Mouse (Mus musculus): ENCODE measurements at regions not wholly inside any gene's neighbourhood (a gene's known extent, or its start where the extent isn't known, plus 50 kb on each side); places are given as distances from the start of the nearest gene placed in this dataset.
"Not testable (repeated sequence)": the region's sequence is repeated elsewhere in the genome, so short reads cannot be mapped to it uniquely, and the experiment has no call there.

DNA sequence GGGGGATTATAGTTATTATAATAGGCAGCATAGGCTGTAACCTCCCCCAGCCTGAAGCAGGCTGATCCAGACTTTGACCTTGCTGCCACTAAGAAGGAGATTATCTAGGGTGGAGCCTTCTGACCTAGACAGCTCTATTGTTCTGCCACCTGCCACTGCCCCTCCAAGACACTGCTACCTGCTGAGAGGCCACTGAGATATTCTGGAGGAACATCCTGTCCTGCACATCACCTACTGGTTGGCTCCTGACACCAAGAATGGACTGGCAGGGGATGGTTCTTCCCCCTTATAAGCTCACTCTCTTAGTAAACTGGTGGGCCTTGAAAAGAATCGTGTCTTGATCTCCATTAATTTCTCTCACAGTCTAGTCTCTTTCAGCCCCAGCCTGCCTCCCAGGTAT lies 55.6 kb upstream of the Prl4a1 start:
- TF ChIP-seq CTCF, EP300 (IDR thresholded peaks at IDR 0.05; ENCODE audit: low read depth): not testable (repeated sequence)
